Mouse (Mus musculus): ENCODE measurements around the gene Gm20708.

GRCm38 (mm10) chr11:117791441-117791761, 18.1 kb upstream of the Gm20708 start:
- no peak for TF ChIP-seq CTCF (IDR thresholded peaks at IDR 0.05; ENCODE audit: low read depth)
- no peak for TF ChIP-seq EP300 (IDR thresholded peaks at IDR 0.05; ENCODE audit: low read depth)
